Mouse (Mus musculus): ENCODE results near the gene Prrx1. TPM values are rescaled to one million over a fixed set of nuclear protein-coding genes. Genes with fewer than 3 reads are reported as not detected.

The Prrx1 gene
- polyA plus RNA-seq (2014; fragmentation: Nextera tagmentation; extraction: Ambion mirVana) = 4.6 and 5.3 TPM in 2 replicates

DNA sequence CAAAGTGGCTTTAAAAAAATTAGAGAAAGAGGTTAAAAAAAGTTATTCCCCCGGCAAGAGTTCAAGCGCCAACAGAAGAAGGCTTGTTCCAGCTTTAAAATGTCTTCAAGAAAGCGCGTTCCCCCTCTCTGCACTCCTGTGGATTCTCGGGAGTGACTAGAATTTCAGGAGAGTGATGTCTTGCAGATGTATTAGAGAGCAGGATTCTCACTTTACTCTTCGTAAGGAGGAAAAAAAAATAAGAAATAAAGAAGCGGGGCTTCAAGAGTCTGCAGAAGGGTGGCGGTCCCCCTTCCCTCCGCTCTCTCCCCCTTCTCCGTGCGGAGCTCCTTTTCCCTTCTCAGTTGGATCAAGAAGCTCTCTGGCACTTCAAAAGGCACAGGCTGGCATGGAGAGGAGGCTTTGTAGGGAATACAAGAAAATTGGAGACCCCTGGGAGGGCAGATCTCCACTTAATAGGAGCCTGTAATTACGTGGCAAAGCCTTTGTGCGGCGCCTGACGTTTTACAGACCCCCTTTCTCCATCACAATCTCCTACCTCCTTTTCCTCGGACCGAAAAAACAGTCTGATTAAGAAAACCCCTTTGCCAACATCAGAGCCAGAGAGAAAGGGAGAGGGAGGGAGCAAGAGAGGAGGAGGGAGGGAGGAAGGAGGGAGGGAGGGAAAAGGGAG lies at the start of gene Prrx1:
Prrx1 (minus strand) TSS at position 610 of the 673 bp plus-strand sequence.
- H3K27me3 ChIP-seq (ENCODE audit: control insufficient read depth, insufficient read depth, low read length) = peaks cover 86% of the 10 kb centered on the region
- no peaks in the 10 kb centered on the region for H3K9me3 ChIP-seq (ENCODE audit: control insufficient read depth, low read length)
- peak within 1 kb of the TSS; percentile 56 for H3K4me2 ChIP-seq (replicated peaks)
- no peaks in the 10 kb centered on the region for H3K36me3 ChIP-seq (replicated peaks; ENCODE audit: control insufficient read depth, insufficient read depth)
- H3K4me1 ChIP-seq (replicated peaks; ENCODE audit: control insufficient read depth, insufficient read depth, low read length) = peaks cover 35% of the 10 kb centered on the region
- H3K4me3 ChIP-seq (replicated peaks; ENCODE audit: low read length) = peak within 1 kb of the TSS; percentile 28
- no peak within 1 kb of the TSS for H3K27ac ChIP-seq
- under 1% methylated on average over 17 of the region's 17 CpGs for WGBS
- peak within 1 kb of the TSS; percentile 51 for H3K9ac ChIP-seq
- ATAC-seq (ENCODE audit: low FRiP score) (peak; percentile 35; the same call in 1 of the 2 replicates), DNase-seq (ENCODE audit: low spot score) (no peak)

GRCm38 (mm10) chr1:163362202-163362601 lies 48.7 kb upstream of the Prrx1 start:
- H3K9ac ChIP-seq = no peak overlapping the region
- no peaks in the 10 kb centered on the region for H3K9me3 ChIP-seq (ENCODE audit: control insufficient read depth, low read length)
- DNase-seq (ENCODE audit: low spot score) = no peak
- H3K27ac ChIP-seq = no peak overlapping the region
- 81% methylated on average over 8 of the region's 8 CpGs for WGBS
- no peak for ATAC-seq (ENCODE audit: low FRiP score)
- no peaks in the 10 kb centered on the region for H3K36me3 ChIP-seq (replicated peaks; ENCODE audit: control insufficient read depth, insufficient read depth)
- H3K4me2 ChIP-seq (replicated peaks) = no peak overlapping the region
- no peak overlapping the region for H3K4me3 ChIP-seq (replicated peaks; ENCODE audit: low read length)
- no peaks in the 10 kb centered on the region for H3K27me3 ChIP-seq (ENCODE audit: control insufficient read depth, insufficient read depth, low read length)
- H3K4me1 ChIP-seq (replicated peaks; ENCODE audit: control insufficient read depth, insufficient read depth, low read length) = no peaks in the 10 kb centered on the region

GRCm38 (mm10) chr1:163361376-163361775 lies 47.9 kb upstream of the Prrx1 start:
- no peak for ATAC-seq (ENCODE audit: low FRiP score)
- WGBS = 89% methylated on average over 5 of the region's 5 CpGs
- H3K4me1 ChIP-seq (replicated peaks; ENCODE audit: control insufficient read depth, insufficient read depth, low read length) = no peaks in the 10 kb centered on the region
- no peaks in the 10 kb centered on the region for H3K36me3 ChIP-seq (replicated peaks; ENCODE audit: control insufficient read depth, insufficient read depth)
- no peak overlapping the region for H3K9ac ChIP-seq
- no peaks in the 10 kb centered on the region for H3K9me3 ChIP-seq (ENCODE audit: control insufficient read depth, low read length)
- H3K4me2 ChIP-seq (replicated peaks) = no peak overlapping the region
- DNase-seq (ENCODE audit: low spot score) = no peak
- H3K27me3 ChIP-seq (ENCODE audit: control insufficient read depth, insufficient read depth, low read length) = no peaks in the 10 kb centered on the region
- H3K4me3 ChIP-seq (replicated peaks; ENCODE audit: low read length) = no peak overlapping the region
- no peak overlapping the region for H3K27ac ChIP-seq

GRCm38 (mm10) chr1:163360796-163361195 lies 47.3 kb upstream of the Prrx1 start:
- no peak for DNase-seq (ENCODE audit: low spot score)
- Histone ChIP-seq H3K9ac (no peak overlapping the region), H3K27me3 (ENCODE audit: control insufficient read depth, insufficient read depth, low read length) (no peaks in the 10 kb centered on the region), H3K9me3 (ENCODE audit: control insufficient read depth, low read length) (no peaks in the 10 kb centered on the region), H3K4me1 (replicated peaks; ENCODE audit: control insufficient read depth, insufficient read depth, low read length) (no peaks in the 10 kb centered on the region), H3K36me3 (replicated peaks; ENCODE audit: control insufficient read depth, insufficient read depth) (no peaks in the 10 kb centered on the region), H3K4me3 (replicated peaks; ENCODE audit: low read length) (no peak overlapping the region), H3K4me2 (replicated peaks) (no peak overlapping the region), H3K27ac (no peak overlapping the region)
- 77% methylated on average over 6 of the region's 6 CpGs for WGBS
- no peak for ATAC-seq (ENCODE audit: low FRiP score)

GRCm38 (mm10) chr1:163359521-163359920 lies 46.0 kb upstream of the Prrx1 start:
- H3K27me3 ChIP-seq (ENCODE audit: control insufficient read depth, insufficient read depth, low read length) = no peaks in the 10 kb centered on the region
- no peak overlapping the region for H3K9ac ChIP-seq
- no peaks in the 10 kb centered on the region for H3K36me3 ChIP-seq (replicated peaks; ENCODE audit: control insufficient read depth, insufficient read depth)
- no peak for ATAC-seq (ENCODE audit: low FRiP score)
- no peak overlapping the region for H3K4me2 ChIP-seq (replicated peaks)
- H3K4me3 ChIP-seq (replicated peaks; ENCODE audit: low read length) = no peak overlapping the region
- no peaks in the 10 kb centered on the region for H3K4me1 ChIP-seq (replicated peaks; ENCODE audit: control insufficient read depth, insufficient read depth, low read length)
- DNase-seq (ENCODE audit: low spot score) = no peak
- WGBS = 91% methylated on average over 3 of the region's 3 CpGs
- no peaks in the 10 kb centered on the region for H3K9me3 ChIP-seq (ENCODE audit: control insufficient read depth, low read length)
- no peak overlapping the region for H3K27ac ChIP-seq

DNA sequence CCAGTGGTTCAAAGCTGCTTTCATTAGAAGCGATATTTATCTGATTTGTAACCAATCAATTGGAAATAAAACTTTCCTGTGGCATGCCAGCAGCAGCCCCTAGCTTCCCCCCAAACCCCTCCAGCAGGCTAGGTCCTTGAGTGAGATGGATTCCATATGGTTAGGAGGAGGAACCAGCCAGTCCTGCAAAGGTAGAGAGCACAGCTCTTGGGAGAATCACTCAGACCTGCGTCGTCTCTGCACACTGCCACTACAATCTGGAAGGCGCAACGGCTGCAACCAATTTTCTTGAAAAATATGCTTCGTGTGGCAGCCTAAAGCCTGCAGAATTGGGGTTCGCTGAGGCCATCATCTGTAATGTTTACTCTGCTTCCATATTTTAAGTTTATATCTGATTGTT lies 44.7 kb upstream of the Prrx1 start:
- no peak for DNase-seq (ENCODE audit: low spot score)
- Histone ChIP-seq H3K4me1 (replicated peaks; ENCODE audit: control insufficient read depth, insufficient read depth, low read length) (no peaks in the 10 kb centered on the region), H3K27me3 (ENCODE audit: control insufficient read depth, insufficient read depth, low read length) (no peaks in the 10 kb centered on the region), H3K27ac (no peak overlapping the region), H3K4me2 (replicated peaks) (no peak overlapping the region), H3K9me3 (ENCODE audit: control insufficient read depth, low read length) (no peaks in the 10 kb centered on the region), H3K9ac (no peak overlapping the region), H3K36me3 (replicated peaks; ENCODE audit: control insufficient read depth, insufficient read depth) (no peaks in the 10 kb centered on the region), H3K4me3 (replicated peaks; ENCODE audit: low read length) (no peak overlapping the region)
- WGBS = 73% methylated on average over 7 of the region's 7 CpGs
- no peak for ATAC-seq (ENCODE audit: low FRiP score)

DNA sequence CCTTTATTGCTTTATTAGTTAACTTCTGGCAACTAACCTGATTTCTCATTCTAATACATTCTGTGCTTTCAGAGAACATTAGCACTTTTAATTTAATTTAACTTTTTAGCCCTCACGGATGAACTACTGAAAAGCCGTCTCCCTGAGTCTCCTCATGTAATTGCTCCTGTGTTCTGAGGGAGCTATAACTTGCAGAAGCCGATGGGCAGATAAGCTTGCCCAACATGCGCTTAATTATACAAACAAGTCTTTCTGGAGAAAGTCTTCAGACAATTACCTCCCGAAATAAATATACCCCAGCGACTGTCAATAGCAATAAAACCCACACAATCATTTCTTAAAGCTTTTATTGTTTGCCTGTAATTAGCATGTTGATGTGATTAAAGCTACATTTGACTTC lies 44.2 kb upstream of the Prrx1 start:
- Histone ChIP-seq H3K4me3 (replicated peaks; ENCODE audit: low read length) (no peak overlapping the region), H3K4me1 (replicated peaks; ENCODE audit: control insufficient read depth, insufficient read depth, low read length) (no peaks in the 10 kb centered on the region), H3K4me2 (replicated peaks) (no peak overlapping the region), H3K27me3 (ENCODE audit: control insufficient read depth, insufficient read depth, low read length) (no peaks in the 10 kb centered on the region), H3K9me3 (ENCODE audit: control insufficient read depth, low read length) (no peaks in the 10 kb centered on the region), H3K27ac (no peak overlapping the region), H3K36me3 (replicated peaks; ENCODE audit: control insufficient read depth, insufficient read depth) (no peaks in the 10 kb centered on the region), H3K9ac (no peak overlapping the region)
- DNase-seq (ENCODE audit: low spot score) = no peak
- WGBS = 82% methylated on average over 6 of the region's 6 CpGs
- ATAC-seq (ENCODE audit: low FRiP score) = no peak

- Histone ChIP-seq H3K27ac (no peak overlapping the region), H3K36me3 (replicated peaks; ENCODE audit: control insufficient read depth, insufficient read depth) (no peaks in the 10 kb centered on the region), H3K4me2 (replicated peaks) (no peak overlapping the region), H3K27me3 (ENCODE audit: control insufficient read depth, insufficient read depth, low read length) (no peaks in the 10 kb centered on the region), H3K9ac (no peak overlapping the region), H3K4me3 (replicated peaks; ENCODE audit: low read length) (no peak overlapping the region), H3K9me3 (ENCODE audit: control insufficient read depth, low read length) (no peaks in the 10 kb centered on the region), H3K4me1 (replicated peaks; ENCODE audit: control insufficient read depth, insufficient read depth, low read length) (no peaks in the 10 kb centered on the region)
- 91% methylated on average over 4 of the region's 4 CpGs for WGBS
- ATAC-seq (ENCODE audit: low FRiP score) (no peak), DNase-seq (ENCODE audit: low spot score) (no peak)
These were observed 42.7 kb upstream of the Prrx1 start for GRCm38 (mm10) chr1:163356167-163356566.

DNA sequence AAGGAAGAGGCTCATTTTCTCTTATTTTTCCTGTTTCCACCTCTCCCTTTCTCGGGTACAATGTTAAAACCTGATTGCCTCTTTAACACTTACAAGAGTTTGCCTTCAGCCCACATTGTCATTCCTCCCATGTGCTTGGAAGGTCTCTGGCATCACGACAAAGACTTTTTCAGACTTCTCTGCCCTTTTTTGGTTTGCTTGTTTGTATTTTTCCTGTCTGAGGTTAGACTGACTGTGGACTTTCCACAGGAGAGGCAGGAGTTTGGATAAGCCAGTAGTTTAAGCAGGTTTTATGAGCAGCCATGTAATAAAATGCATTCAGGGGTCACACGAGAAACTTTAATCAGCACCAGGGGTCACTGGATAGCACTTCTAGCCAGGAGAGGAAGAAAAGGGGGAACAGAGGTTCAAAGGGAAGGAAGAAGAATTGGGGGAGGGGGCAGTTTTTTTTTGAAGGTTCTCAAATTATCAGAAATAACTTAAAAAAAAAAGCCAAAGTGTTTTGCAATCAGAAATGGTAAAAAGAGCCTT lies 42.2 kb upstream of the Prrx1 start:
- no peak overlapping the region for H3K27ac ChIP-seq
- no peak for ATAC-seq (ENCODE audit: low FRiP score)
- no peak overlapping the region for H3K4me2 ChIP-seq (replicated peaks)
- H3K4me1 ChIP-seq (replicated peaks; ENCODE audit: control insufficient read depth, insufficient read depth, low read length) = no peaks in the 10 kb centered on the region
- no peaks in the 10 kb centered on the region for H3K27me3 ChIP-seq (ENCODE audit: control insufficient read depth, insufficient read depth, low read length)
- 54% methylated on average over 3 of the region's 3 CpGs for WGBS
- no peaks in the 10 kb centered on the region for H3K36me3 ChIP-seq (replicated peaks; ENCODE audit: control insufficient read depth, insufficient read depth)
- H3K4me3 ChIP-seq (replicated peaks; ENCODE audit: low read length) = no peak overlapping the region
- H3K9ac ChIP-seq = no peak overlapping the region
- DNase-seq (ENCODE audit: low spot score) = no peak
- H3K9me3 ChIP-seq (ENCODE audit: control insufficient read depth, low read length) = no peaks in the 10 kb centered on the region
